Mouse (Mus musculus) G1E-ER4 (cell line): Measurements from ENCODE around the gene Mcrip2. TPM values are rescaled to one million over a fixed set of nuclear protein-coding genes. Genes with fewer than 3 reads are reported as not detected.

Experiments
- GATA1 ChIP-seq: IDR thresholded peaks from one replicate; pipeline ENCODE4 v1.8.0; 2012; ENCODE audit warnings: low read length, inconsistent platforms
- polyA plus RNA-seq: library from polyadenylated mRNA; stranded (reverse); fragments of >175 nt; gene quantifications from 2 replicates; pipeline ENCODE4 v1.2.3, GENCODE M21; 2012

Mcrip2 gene
- polyA plus RNA-seq, 1 experiment: 225 TPM

- TF ChIP-seq GATA1: no peak
Observed at GRCm38 (mm10) chr17:25883824-25884223, 15.3 kb upstream of the Mcrip2 start.

- TF ChIP-seq GATA1: no peak
Observed at GRCm38 (mm10) chr17:25883268-25883667, 14.7 kb upstream of the Mcrip2 start.

DNA sequence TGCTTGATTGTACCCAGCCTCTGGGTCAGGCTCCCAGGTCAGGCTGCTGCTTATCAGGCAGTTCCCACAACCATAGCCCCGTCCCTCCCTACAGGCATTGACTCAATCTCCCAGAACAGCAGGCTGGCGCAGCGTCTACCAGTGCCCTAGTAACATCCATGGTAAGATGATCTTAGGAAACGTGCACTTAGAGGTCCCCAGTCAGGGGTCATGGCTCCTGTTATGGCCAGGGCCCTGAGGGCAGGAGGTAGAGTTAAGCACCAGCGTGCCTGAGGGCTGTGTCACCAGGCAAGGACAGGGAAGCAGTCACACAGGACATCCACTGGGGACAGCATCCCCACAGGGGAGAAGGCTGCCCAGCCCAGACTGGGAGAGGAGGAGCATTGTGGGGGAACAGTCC is 13.7 kb upstream of the Mcrip2 start:
- TF ChIP-seq GATA1: no peak

DNA sequence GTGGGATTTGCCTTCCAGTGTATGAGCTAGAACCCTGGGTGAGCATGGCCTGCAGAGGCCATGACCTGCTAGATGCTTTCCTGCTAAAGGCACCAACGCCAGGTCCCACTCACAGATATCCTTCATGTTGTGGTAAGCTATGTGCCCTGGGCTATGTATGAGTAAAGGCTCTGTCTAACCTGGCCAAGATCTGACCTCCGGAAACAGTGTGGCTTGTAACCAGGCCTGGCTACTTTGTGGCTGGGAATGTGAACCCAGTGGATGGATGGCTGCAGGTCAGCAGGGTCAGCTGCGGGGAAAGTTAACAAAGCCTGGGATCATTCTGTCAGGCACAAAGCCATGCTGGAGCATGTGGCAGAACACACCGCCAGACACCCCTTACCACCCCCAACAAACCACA is 13.1 kb upstream of the Mcrip2 start:
- no peak for TF ChIP-seq GATA1

GRCm38 (mm10) chr17:25880913-25881641 is 12.5 kb upstream of the Mcrip2 start:
- TF ChIP-seq GATA1: no peak

DNA sequence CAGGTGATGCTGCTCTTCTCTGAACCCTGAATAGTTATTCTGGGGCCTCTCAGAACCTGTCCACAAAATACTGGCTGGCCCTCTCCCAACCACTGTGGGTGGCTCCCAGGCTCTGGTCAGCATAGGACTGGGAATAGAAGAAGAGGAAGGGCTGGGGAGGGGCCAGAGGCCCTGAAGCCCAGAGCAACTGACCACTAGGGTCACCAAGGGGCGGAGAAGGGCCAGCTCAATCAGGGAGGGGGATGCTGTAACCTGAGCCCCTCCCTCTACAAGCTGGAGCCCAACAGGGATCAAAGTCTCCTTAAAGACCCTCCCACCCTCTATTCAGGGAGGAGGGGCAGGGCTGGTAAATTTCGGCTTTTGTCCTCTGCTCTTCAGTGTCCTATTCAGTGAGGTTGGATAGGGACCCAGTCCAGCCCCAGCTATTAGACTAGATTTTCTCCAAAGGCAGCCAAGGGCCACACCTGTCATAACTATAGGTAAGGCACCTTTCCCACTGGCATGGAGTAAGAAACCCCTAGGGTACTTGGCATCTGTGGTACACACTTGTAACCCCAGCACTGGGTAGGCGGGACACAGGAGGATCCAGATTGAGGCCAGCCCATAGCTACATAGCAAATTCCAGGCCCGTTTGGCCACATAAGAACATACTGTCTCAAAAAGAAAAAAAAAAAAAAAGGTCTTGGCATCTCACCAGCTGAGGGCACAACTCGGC is 11.8 kb upstream of the Mcrip2 start, which contains the start of gene Wfikkn1:
Wfikkn1 (minus strand) TSS at position 663 of the 715 bp plus-strand sequence.
- TF ChIP-seq GATA1: no peak

DNA sequence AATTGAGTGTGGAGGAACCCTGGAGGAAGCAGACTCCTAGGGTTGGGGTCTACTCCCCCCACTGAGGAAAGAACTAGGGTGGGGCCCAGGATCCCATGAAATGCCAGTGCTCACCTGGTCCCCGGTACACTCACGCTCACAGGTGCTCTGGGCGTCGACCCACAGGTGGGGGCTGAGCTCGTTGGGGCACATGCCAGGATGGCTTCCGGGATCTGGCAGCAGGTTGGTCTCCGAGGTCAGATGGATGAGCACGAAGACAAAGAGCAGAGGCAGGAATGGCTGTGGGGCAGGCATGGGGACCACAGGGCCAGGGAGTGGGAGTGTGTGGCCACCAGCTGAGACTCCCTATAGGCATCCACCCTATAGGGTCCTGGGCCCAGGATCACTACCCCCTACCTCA is 11.2 kb upstream of the Mcrip2 start:
- no peak for TF ChIP-seq GATA1

DNA sequence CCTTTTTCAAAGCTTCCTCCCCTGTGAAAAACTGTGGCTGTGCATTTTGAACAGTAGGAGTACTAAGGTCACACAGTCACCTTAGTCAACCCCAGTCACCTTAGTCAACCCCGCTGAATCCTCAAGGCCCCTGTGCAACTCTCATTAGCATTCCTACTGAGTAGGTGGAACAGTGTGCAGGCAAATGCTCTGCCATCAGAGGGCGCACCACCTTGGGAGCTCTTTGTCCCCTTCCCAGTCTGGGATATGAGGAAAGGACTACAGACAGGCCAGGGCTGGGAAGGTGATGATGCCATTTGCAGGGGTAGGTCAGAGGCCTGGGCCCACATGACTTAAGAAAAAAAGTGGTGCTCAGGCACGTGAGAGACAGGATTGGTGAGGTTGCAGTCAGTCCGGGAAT is 10.7 kb upstream of the Mcrip2 start:
- TF ChIP-seq GATA1: no peak

DNA sequence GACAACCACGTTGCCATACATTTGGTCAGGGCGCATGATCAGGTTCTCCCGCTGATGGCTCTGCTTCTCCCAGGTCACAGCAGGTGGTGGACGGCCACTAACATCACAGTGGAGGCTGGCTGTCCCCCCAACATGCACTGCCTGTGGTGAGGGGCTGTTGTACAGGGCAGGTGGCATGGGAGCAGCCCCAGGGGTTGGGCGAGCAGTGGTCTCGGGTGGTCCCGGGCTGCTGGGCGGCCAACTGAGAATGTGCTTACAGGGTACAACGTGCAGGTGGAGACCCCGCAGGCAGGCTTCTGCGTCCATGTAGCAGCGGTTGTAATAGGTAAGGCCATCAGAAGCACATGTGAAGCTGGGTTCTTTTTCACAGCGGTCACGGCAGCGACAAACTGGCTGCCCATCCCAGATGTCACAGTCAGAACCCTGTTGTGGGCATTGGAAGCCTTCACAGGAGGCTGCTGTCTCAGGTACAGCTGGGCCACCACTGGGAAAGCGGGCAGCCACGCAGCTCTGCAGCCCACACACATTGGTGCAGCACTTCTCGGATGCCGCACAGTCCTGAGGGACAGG is 10.1 kb upstream of the Mcrip2 start:
- no peak for TF ChIP-seq GATA1

DNA sequence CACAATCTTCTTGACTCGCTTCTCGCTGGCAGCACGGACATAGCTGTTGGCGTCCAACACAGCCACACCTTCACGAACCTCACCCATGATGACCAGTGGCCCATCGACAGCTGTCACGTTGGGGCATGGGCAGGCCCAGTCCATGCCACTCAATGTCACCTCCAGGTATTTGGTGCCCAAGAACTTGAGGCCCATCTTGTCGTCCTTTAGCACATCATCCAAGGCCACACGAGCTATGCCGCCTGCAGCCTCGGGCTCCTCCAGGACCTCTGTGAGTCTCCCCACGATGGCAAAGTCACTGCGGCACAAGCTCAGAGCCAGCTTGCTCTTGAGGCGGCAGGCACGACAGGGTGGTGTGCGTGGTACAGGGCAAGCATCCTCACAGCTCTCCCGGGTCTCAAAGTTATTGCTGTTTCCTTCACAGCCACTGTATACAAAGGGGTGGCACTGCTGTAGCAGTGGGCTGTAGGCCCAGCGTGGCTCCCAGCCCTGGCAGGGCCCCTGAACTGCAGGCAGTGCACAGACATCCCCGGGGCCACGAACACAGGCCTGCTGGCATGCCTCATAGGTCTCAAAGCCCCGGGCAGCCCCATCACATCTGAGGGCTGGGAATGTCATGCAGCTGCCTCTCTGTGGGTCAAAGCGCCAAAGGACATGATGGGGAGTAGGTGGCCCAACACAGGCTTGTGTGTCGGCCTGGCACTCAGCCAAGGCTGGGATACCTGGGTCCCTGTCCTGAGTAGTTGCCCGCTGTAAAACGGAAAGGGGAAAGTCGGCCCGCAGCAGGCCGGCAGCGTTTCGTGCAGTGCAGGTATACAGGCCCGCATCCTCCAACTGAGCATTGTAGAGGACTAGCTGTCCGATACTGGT is 9.4 kb upstream of the Mcrip2 start:
- no peak for TF ChIP-seq GATA1

DNA sequence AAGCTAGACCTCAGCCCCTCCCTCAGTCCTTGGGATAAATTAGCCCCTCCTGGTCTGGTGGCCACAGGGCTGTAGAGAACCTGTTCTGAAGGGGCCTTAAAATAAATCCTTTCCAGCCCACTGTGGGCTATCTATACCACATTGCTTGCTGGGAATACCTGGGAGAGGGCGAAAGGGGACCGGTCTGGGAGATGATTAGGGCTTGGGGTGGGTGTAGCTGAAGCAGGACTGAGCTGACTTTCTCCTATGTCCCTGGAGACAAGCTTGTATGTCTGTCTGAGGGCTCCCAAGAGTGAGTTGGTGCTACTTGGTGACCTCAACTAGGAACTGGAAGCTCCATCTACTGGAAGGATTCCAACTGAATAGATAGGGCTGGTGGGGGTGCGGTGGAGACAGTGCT is 8.5 kb upstream of the Mcrip2 start:
- no peak for TF ChIP-seq GATA1

DNA sequence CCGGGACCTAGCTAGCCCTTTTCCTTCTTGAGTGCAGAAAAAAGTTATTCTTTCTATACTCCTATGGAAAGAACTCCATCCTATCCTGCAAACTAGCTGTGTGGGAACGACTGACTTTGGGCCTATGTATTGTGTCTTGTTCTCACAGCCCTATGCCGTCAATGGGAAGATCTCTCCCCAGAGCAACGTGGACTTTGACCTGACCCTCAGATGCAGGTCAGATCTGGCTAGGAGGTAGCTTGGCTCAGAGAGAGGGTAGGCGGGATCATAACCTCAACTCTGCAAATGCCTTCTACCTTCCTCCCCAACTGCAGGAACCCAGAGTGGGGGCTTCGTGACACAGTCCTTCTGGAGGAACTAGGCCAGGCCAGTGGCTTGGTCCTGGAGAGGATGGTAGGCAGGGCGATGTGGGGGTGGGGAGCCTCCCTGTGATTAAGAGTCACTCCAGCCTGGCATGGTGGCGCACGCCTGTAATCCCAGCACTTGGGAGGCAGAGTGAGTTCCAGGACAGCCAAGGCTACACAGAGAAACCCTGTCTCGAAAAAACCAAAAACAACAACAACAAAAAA is 7.9 kb upstream of the Mcrip2 start:
- no peak for TF ChIP-seq GATA1

GRCm38 (mm10) chr17:25875171-25876136 is 6.9 kb upstream of the Mcrip2 start:
- no peak for TF ChIP-seq GATA1

DNA sequence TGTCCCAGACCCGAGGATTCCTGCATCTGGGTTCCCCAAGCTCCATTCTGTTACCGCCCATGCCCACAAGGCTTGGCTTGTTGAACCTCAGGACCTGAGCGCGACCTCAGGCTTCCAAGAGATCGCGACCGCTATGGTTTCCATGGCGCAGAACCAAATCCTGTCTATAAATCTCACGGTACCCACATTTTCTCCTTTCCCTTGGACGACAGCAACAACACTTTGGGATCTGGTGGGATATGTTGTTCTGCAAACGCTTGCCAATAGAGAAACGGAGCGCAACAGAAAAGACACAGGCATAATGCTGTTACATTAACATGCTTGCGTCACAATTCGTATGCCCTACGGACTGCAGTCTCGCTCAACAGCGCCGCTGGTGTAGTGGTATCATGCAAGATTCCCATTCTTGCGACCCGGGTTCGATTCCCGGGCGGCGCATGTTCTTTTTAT is 6.2 kb upstream of the Mcrip2 start, which contains the start of gene Mettl26:
Mettl26 (plus strand) TSS at position 354 of the 450 bp plus-strand sequence.
- TF ChIP-seq GATA1: no peak
